Mouse (Mus musculus): ENCODE data around the gene Etv4. TPM values are rescaled to one million over a fixed set of nuclear protein-coding genes. Genes with fewer than 3 reads are reported as not detected.

The Etv4 gene
- 2.7 and 3.6 TPM in 2 replicates for polyA plus RNA-seq (2012)

- TF ChIP-seq GATA1 (IDR thresholded peaks at IDR 0.05; ENCODE audit: low read length), result no peak
Measured at GRCm38 (mm10) chr11:101785143-101785851, at the start of gene Etv4. Gene Etv4, minus strand, starts transcription at chr11:101785371.

- TF ChIP-seq GATA1 (IDR thresholded peaks at IDR 0.05; ENCODE audit: low read length), result no peak
Measured at GRCm38 (mm10) chr11:101832001-101832400, 46.8 kb upstream of the Etv4 start.

GRCm38 (mm10) chr11:101830616-101831015 lies 45.4 kb upstream of the Etv4 start:
- TF ChIP-seq GATA1 (IDR thresholded peaks at IDR 0.05; ENCODE audit: low read length), result no peak

GRCm38 (mm10) chr11:101830112-101830511 lies 44.9 kb upstream of the Etv4 start:
- no peak for TF ChIP-seq GATA1 (IDR thresholded peaks at IDR 0.05; ENCODE audit: low read length)

GRCm38 (mm10) chr11:101828718-101829117 lies 43.5 kb upstream of the Etv4 start:
- TF ChIP-seq GATA1 (IDR thresholded peaks at IDR 0.05; ENCODE audit: low read length), result no peak

GRCm38 (mm10) chr11:101823210-101823609 lies 38.0 kb upstream of the Etv4 start:
- TF ChIP-seq GATA1 (IDR thresholded peaks at IDR 0.05; ENCODE audit: low read length), result no peak

GRCm38 (mm10) chr11:101820899-101821298 lies 35.7 kb upstream of the Etv4 start:
- no peak for TF ChIP-seq GATA1 (IDR thresholded peaks at IDR 0.05; ENCODE audit: low read length)

- no peak for TF ChIP-seq GATA1 (IDR thresholded peaks at IDR 0.05; ENCODE audit: low read length)
Measured at GRCm38 (mm10) chr11:101819853-101820252, 34.7 kb upstream of the Etv4 start.

- TF ChIP-seq GATA1 (IDR thresholded peaks at IDR 0.05; ENCODE audit: low read length), result no peak
Measured at GRCm38 (mm10) chr11:101815103-101816085, 30.2 kb upstream of the Etv4 start.

GRCm38 (mm10) chr11:101814375-101815102 lies 29.4 kb upstream of the Etv4 start:
- TF ChIP-seq GATA1 (IDR thresholded peaks at IDR 0.05; ENCODE audit: low read length), result no peak

- TF ChIP-seq GATA1 (IDR thresholded peaks at IDR 0.05; ENCODE audit: low read length), result no peak
Measured at GRCm38 (mm10) chr11:101813259-101813658, 28.1 kb upstream of the Etv4 start.

- TF ChIP-seq GATA1 (IDR thresholded peaks at IDR 0.05; ENCODE audit: low read length), result no peak
Measured at GRCm38 (mm10) chr11:101809060-101809828, 24.1 kb upstream of the Etv4 start.

GRCm38 (mm10) chr11:101807266-101807665 lies 22.1 kb upstream of the Etv4 start:
- no peak for TF ChIP-seq GATA1 (IDR thresholded peaks at IDR 0.05; ENCODE audit: low read length)

- no peak for TF ChIP-seq GATA1 (IDR thresholded peaks at IDR 0.05; ENCODE audit: low read length)
Measured at GRCm38 (mm10) chr11:101806741-101807140, 21.6 kb upstream of the Etv4 start.

Data from G1E-ER4 (cell line).